Mouse (Mus musculus): ENCODE measurements around the gene Olfr1564. TPM values are rescaled to one million over a fixed set of nuclear protein-coding genes. Genes with fewer than 3 reads are reported as not detected.

Olfr1564 gene
- polyA plus RNA-seq, 1 experiment from 2014 or later: not detected

Other genes starting within 250 kb of the Olfr1564 start
- gene Zfp952, start 228.6 kb downstream of the Olfr1564 start, polyA plus RNA-seq (2015; fragmentation: Nextera tagmentation; extraction: Ambion mirVana): 2.1 and 2.7 TPM in 2 replicates
- gene Zfp763, start 188.3 kb downstream of the Olfr1564 start, polyA plus RNA-seq (2015; fragmentation: Nextera tagmentation; extraction: Ambion mirVana): 1.4 and 1.5 TPM in 2 replicates
- gene 4921501E09Rik, start 153.6 kb downstream of the Olfr1564 start, polyA plus RNA-seq (2015; fragmentation: Nextera tagmentation; extraction: Ambion mirVana): not detected in 2 replicates
- gene Zfp563, start 132.4 kb downstream of the Olfr1564 start, polyA plus RNA-seq (2015; fragmentation: Nextera tagmentation; extraction: Ambion mirVana): 1.5 and 1.6 TPM in 2 replicates
- gene Morc2b, start 82.0 kb downstream of the Olfr1564 start, polyA plus RNA-seq (2015; fragmentation: Nextera tagmentation; extraction: Ambion mirVana): not detected in 2 replicates
- not detected in 2 replicates for gene Olfr55, start 53.2 kb downstream of the Olfr1564 start, polyA plus RNA-seq (2015; fragmentation: Nextera tagmentation; extraction: Ambion mirVana)
- gene Olfr239, start 30.4 kb downstream of the Olfr1564 start, polyA plus RNA-seq (2015; fragmentation: Nextera tagmentation; extraction: Ambion mirVana): not detected in 2 replicates
- gene Zfp955a, start 33.5 kb upstream of the Olfr1564 start, polyA plus RNA-seq (2015; fragmentation: Nextera tagmentation; extraction: Ambion mirVana): 2.6 and 3.0 TPM in 2 replicates
- gene Olfr63, start 43.0 kb upstream of the Olfr1564 start, polyA plus RNA-seq (2015; fragmentation: Nextera tagmentation; extraction: Ambion mirVana): 0.02 TPM in 1 of 2 replicates, not detected in the other
- gene Zfp955b, start 67.9 kb upstream of the Olfr1564 start, polyA plus RNA-seq (2015; fragmentation: Nextera tagmentation; extraction: Ambion mirVana): 1.9 and 2.0 TPM in 2 replicates
- gene Zfp81, start 137.2 kb upstream of the Olfr1564 start, polyA plus RNA-seq (2015; fragmentation: Nextera tagmentation; extraction: Ambion mirVana): 1.1 and 1.9 TPM in 2 replicates
- gene Zfp101, start 173.0 kb upstream of the Olfr1564 start, polyA plus RNA-seq (2015; fragmentation: Nextera tagmentation; extraction: Ambion mirVana): 3.2 and 5.2 TPM in 2 replicates
- gene Actl9, start 211.2 kb upstream of the Olfr1564 start, polyA plus RNA-seq (2015; fragmentation: Nextera tagmentation; extraction: Ambion mirVana): not detected in 2 replicates